In the genomic region with DNA sequence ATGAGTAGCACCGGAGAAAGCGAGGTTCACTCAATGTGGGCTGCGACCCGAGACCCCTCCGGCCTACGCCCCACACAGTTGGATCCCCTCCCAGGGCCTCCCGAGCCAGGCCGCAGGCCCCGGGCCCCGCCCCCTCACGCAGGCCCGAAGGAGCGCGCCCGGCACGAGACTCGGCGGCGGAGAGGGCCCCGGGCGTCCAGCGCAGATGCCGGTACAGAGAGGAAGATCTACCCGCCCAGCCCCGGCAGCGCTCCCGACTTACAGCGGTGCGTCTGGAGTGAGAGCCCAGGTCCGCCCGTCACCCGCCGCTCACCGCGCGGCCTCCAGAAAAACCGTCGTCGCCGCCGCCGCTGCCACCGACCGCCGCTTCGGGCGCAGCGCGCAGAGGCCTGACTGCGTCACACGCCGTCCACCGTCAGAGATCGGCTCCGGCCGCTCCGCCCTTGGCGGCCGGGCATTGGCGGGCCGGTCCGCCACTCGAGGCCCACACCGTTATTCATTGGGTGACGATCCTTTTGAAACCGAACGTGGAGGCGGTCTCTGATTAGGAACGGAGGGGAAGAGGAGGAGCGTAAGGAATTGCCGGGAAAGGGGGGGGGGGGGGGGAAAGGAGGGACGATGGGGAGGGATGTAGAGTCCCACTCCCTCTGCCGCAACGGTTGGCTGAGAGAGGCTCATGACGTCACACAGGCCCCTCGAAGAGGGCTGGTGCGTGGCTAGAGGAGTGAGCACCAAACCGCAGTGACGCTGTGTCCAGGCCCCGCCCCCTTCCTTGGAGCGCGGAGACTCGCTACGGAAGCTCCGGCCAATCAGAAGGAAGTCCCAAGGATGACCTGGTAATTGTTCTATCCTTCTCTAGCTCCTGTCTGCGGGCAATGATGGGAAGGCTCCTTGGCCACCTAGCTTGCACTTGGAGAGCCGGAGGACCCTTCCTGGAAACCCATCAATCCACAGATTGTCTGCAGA, we compare ENCODE assay signal across 8 mouse cellular contexts. TPM values are rescaled to one million over a fixed set of nuclear protein-coding genes. Genes with fewer than 3 reads are reported as not detected.
DNase-seq lines count a peak whose midpoint lies in the region; ATAC-seq lines count a peak whose summit lies in the region.

A gene (minus strand): TSS at position 421 of the 966 bp plus-strand sequence.
A gene (plus strand): TSS at position 453 of the 966 bp plus-strand sequence.

- WGBS in lung, embryonic 16.5 days = under 1% methylated on average over 83 of the region's 87 CpGs

- H3K9ac ChIP-seq in lung, embryonic 16.5 days (ENCODE audit: low read length) = peak within 1 kb of the TSS; percentile 90

- H3K4me2 ChIP-seq in lung, embryonic 16.5 days (ENCODE audit: low read depth, low read length) = peak within 1 kb of the TSS; percentile 90

- peaks cover 11% of the 10 kb centered on the region for H3K4me1 ChIP-seq in lung, embryonic 16.5 days (replicated peaks; ENCODE audit: control insufficient read depth, insufficient read depth, low read length)

- no peaks in the 10 kb centered on the region for H3K9me3 ChIP-seq in lung, embryonic 16.5 days (ENCODE audit: control insufficient read depth, low read length)

- peak; percentile 94 to 95 for ATAC-seq in hematopoietic stem cell, adult 5-6 weeks (replicated peaks in 1 of 2; ENCODE audit: insufficient read depth in 1 of 2, low FRiP score in 2 of 2, low TSS enrichment in 1 of 2, low read depth in 1 of 2, poor library complexity in 2 of 2, severe bottlenecking in 2 of 2)
- peak; percentile 99 for ATAC-seq in lung, embryonic 16.5 days (ENCODE audit: low read depth)

- peak within 1 kb of the TSS; percentile 95 for H3K4me3 ChIP-seq in lung, embryonic 16.5 days (ENCODE audit: low read length)

- H3K27me3 ChIP-seq in lung, embryonic 16.5 days (ENCODE audit: control insufficient read depth, insufficient read depth, low read depth, low read length) = no peaks in the 10 kb centered on the region

- H3K27ac ChIP-seq in lung, embryonic 16.5 days (ENCODE audit: low read length) = peak within 1 kb of the TSS; percentile 93

- no peaks in the 10 kb centered on the region for H3K36me3 ChIP-seq in lung, embryonic 16.5 days (ENCODE audit: control insufficient read depth, insufficient read depth, low read length)

- peak; percentile 98 for DNase-seq in MEL-GATA-1-ER (ENCODE audit: extremely low read depth, low read depth)
- DNase-seq in cerebellum, adult 8-10 months = peak; percentile 99
- peak; percentile 99 for DNase-seq in forelimb bud, embryonic 11.5 days (ENCODE audit: low read depth, low spot score)
- peak; percentile 96 for DNase-seq in layer of hippocampus, adult 9-10 months (ENCODE audit: low spot score)
- peak; percentile 90 for DNase-seq in ovary, postnatal 10 days (ENCODE audit: low spot score)
- peak; percentile 98 for DNase-seq in thymus, postnatal 10 days (ENCODE audit: low spot score in 2 of 2)

RNA-seq across cellular contexts. Expression of the first gene that starts in this region (rescaled TPM):
- 55.3 and 58.8 TPM in 2 replicates for total RNA-seq in hematopoietic stem cell, adult 5-6 weeks (2017)
- 32.8 and 34.4 TPM in 2 replicates for polyA plus RNA-seq in lung, embryonic 16.5 days (2015; fragmentation: Nextera tagmentation; extraction: Ambion mirVana)

RNA-seq across cellular contexts. Expression of the second gene that starts in this region (rescaled TPM):
- 35.2 and 48.2 TPM in 2 replicates for total RNA-seq in hematopoietic stem cell, adult 5-6 weeks (2017)
- polyA plus RNA-seq in lung, embryonic 16.5 days (2015; fragmentation: Nextera tagmentation; extraction: Ambion mirVana) = 95.1 and 103 TPM in 2 replicates

Comparison
In these comparisons a context has a peak if more than half of its experiments do, and no peak if none do; other contexts are left out.
1. Peak in every context shown above with its lines: DNase-seq, ATAC-seq, H3K4me3 ChIP-seq and H3K27ac ChIP-seq.